Mouse (Mus musculus) heart, embryonic 10.5 days (tissue): ENCODE measurements around the gene Kcnip4. TPM values are rescaled to one million over a fixed set of nuclear protein-coding genes. Genes with fewer than 3 reads are reported as not detected.

Experiments
- DNase-seq: peaks from one replicate; pipeline ENCODE4 v3.0.0-alpha.2; 2017; ENCODE audit warnings: low spot score
- H3K27ac ChIP-seq: fragments of 300-500 bp; sonication (generic); 2 replicates; pipeline ENCODE4 v1.5.1; 2016; ENCODE audit warnings: mild to moderate bottlenecking
- H3K27me3 ChIP-seq: fragments of 300-500 bp; sonication (generic); 2 replicates; pipeline ENCODE4 v1.6.1; 2016; ENCODE audit warnings: mild to moderate bottlenecking; ENCODE audit not compliant: poor library complexity, insufficient read depth, severe bottlenecking
- H3K36me3 ChIP-seq: fragments of 300-500 bp; sonication (generic); 2 replicates; pipeline ENCODE4 v1.6.1; 2016; ENCODE audit warnings: mild to moderate bottlenecking, moderate library complexity
- H3K4me1 ChIP-seq: fragments of 300-500 bp; sonication (generic); 2 replicates; pipeline ENCODE4 v1.6.1; 2016; ENCODE audit warnings: mild to moderate bottlenecking
- H3K4me3 ChIP-seq: fragments of 300-500 bp; sonication (generic); 2 replicates; pipeline ENCODE4 v1.5.1; 2016; ENCODE audit warnings: mild to moderate bottlenecking, moderate library complexity
- H3K9me3 ChIP-seq: fragments of 300-500 bp; sonication (generic); 2 replicates; pipeline ENCODE4 v1.6.1; 2016; ENCODE audit warnings: mild to moderate bottlenecking, moderate library complexity
- WGBS: fragments of 180-500 bp; shearing (Covaris S2); methylation state at CpG from one replicate; pipeline ENCODE4 v1.1.7; 2016; 5-methylcytosine and 5-hydroxymethylcytosine counted together
- polyA plus RNA-seq: library from polyadenylated mRNA; unstranded; fragments of >200 nt; fragmentation: Nextera tagmentation; extraction: Ambion mirVana; gene quantifications from 2 replicates; pipeline ENCODE4 v1.2.1, GENCODE M21; 2016

Gene Kcnip4
- polyA plus RNA-seq, 1 experiment from 2014 or later, result 0.62 TPM

- Histone ChIP-seq H3K4me3 (no peak overlapping the region), H3K27ac (no peak overlapping the region), H3K36me3 (no peaks in the 10 kb centered on the region), H3K9me3 (no peaks in the 10 kb centered on the region), H3K27me3 (no peaks in the 10 kb centered on the region), H3K4me1 (no peaks in the 10 kb centered on the region)
- DNase-seq, result no peak
- 79% methylated on average over 2 of the region's 2 CpGs for WGBS
Observed at GRCm38 (mm10) chr5:49094945-49095344, 429.8 kb downstream of the Kcnip4 start.

- no peaks in the 10 kb centered on the region for H3K27me3 ChIP-seq
- H3K4me3 ChIP-seq, result no peak overlapping the region
- H3K27ac ChIP-seq, result no peak overlapping the region
- no peak for DNase-seq
- 84% methylated on average over 3 of the region's 3 CpGs for WGBS
- no peaks in the 10 kb centered on the region for H3K36me3 ChIP-seq
- no peaks in the 10 kb centered on the region for H3K9me3 ChIP-seq
- no peaks in the 10 kb centered on the region for H3K4me1 ChIP-seq
Observed at GRCm38 (mm10) chr5:49094306-49094705, 430.4 kb downstream of the Kcnip4 start.

- H3K36me3 ChIP-seq, result no peaks in the 10 kb centered on the region
- no peaks in the 10 kb centered on the region for H3K27me3 ChIP-seq
- no peak overlapping the region for H3K27ac ChIP-seq
- 15% methylated on average over 6 of the region's 6 CpGs for WGBS
- no peaks in the 10 kb centered on the region for H3K9me3 ChIP-seq
- no peaks in the 10 kb centered on the region for H3K4me1 ChIP-seq
- DNase-seq, result peak; percentile 84
- no peak overlapping the region for H3K4me3 ChIP-seq
Observed at GRCm38 (mm10) chr5:49090122-49090680, 434.5 kb downstream of the Kcnip4 start.

DNA sequence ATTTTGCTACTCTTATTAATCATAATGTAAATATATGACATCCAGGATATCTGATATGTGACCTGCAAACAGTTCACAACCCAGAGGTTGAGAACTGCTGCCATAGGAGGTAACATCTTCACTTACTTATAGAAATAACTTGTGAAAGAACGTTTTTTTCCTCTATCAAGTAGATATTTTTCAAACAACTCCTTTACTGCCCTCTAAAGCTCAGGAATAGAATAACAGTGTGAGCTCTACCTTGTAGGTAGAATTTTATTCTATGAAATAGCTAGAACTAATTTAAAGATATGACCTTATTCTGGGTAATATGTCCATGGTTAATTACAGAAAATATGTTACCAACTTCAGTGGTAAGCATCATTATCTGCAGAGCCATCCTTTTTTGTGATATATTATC, 459.1 kb downstream of the Kcnip4 start:
- no peaks in the 10 kb centered on the region for H3K36me3 ChIP-seq
- WGBS, result 31% methylated on average over 1 of the region's 1 CpGs
- no peaks in the 10 kb centered on the region for H3K27me3 ChIP-seq
- no peaks in the 10 kb centered on the region for H3K4me1 ChIP-seq
- no peak overlapping the region for H3K27ac ChIP-seq
- H3K9me3 ChIP-seq, result no peaks in the 10 kb centered on the region
- DNase-seq, result no peak
- no peak overlapping the region for H3K4me3 ChIP-seq

GRCm38 (mm10) chr5:49058926-49059325, 465.8 kb downstream of the Kcnip4 start:
- H3K27ac ChIP-seq, result no peak overlapping the region
- H3K27me3 ChIP-seq, result no peaks in the 10 kb centered on the region
- H3K9me3 ChIP-seq, result no peaks in the 10 kb centered on the region
- H3K36me3 ChIP-seq, result no peaks in the 10 kb centered on the region
- no peak overlapping the region for H3K4me3 ChIP-seq
- H3K4me1 ChIP-seq, result no peaks in the 10 kb centered on the region
- DNase-seq, result no peak

DNA sequence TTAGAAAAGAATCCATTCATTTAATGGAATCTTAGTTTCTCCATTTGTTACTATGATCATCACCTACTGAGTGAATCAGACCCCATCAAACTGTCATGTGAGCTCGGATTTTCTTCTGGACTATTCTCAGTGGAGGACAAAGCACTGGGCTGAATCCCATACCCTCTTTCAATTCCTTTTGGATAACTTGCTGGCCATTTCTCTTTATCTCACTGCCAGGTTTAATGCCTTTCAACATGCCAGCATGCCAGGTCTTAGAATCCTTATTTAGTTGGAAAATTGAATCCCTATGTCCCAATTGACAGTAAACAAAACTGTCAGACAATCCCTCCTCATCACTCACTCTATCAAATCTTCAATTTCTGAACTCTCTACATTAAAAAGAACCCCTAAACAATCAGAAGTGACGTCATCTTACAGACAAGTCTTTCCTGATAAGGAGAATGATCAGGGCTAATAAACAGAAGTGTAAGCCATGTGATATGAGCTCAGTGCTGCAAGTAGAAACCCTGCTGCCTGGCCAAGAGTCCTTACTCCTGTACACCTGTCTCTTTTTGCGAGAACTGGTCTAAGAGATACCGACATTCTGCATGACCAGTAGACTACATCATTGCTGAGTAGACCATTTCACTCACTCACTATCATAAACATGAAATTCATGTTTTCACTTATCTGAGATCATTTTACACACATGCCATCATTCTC, 466.9 kb downstream of the Kcnip4 start:
- Histone ChIP-seq H3K36me3 (no peaks in the 10 kb centered on the region), H3K9me3 (no peaks in the 10 kb centered on the region), H3K4me3 (no peak overlapping the region), H3K27me3 (no peaks in the 10 kb centered on the region), H3K4me1 (no peaks in the 10 kb centered on the region), H3K27ac (no peak overlapping the region)
- DNase-seq, result no peak
- 78% methylated on average over 4 of the region's 4 CpGs for WGBS

DNA sequence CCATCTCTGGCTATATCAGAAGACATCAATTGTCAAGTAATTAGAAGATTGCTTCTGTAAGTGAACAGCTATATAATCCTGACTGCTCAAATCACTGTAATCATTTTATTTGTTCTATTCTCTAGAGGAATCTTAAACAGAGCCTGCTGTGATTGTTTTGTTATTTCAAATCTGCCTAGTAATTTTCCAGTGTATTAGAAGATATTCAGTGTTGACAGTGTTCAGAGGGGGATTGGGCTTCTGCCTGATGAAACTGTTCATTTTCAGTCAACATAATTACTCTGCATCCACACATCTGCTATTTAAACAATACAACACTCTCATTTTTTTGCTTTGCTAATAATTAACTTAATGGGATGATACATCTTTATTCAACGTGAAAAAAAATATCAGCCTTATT, 476.7 kb downstream of the Kcnip4 start:
- no peaks in the 10 kb centered on the region for H3K36me3 ChIP-seq
- DNase-seq, result no peak
- no peaks in the 10 kb centered on the region for H3K9me3 ChIP-seq
- H3K27ac ChIP-seq, result no peak overlapping the region
- WGBS, result 78% methylated on average over 1 of the region's 1 CpGs
- H3K4me1 ChIP-seq, result no peaks in the 10 kb centered on the region
- H3K4me3 ChIP-seq, result no peak overlapping the region
- no peaks in the 10 kb centered on the region for H3K27me3 ChIP-seq

GRCm38 (mm10) chr5:49041259-49041845, 483.4 kb downstream of the Kcnip4 start:
- no peaks in the 10 kb centered on the region for H3K4me1 ChIP-seq
- DNase-seq, result no peak
- H3K9me3 ChIP-seq, result no peaks in the 10 kb centered on the region
- no peaks in the 10 kb centered on the region for H3K27me3 ChIP-seq
- 74% methylated on average over 6 of the region's 6 CpGs for WGBS
- no peak overlapping the region for H3K27ac ChIP-seq
- H3K36me3 ChIP-seq, result no peaks in the 10 kb centered on the region
- H3K4me3 ChIP-seq, result no peak overlapping the region

DNA sequence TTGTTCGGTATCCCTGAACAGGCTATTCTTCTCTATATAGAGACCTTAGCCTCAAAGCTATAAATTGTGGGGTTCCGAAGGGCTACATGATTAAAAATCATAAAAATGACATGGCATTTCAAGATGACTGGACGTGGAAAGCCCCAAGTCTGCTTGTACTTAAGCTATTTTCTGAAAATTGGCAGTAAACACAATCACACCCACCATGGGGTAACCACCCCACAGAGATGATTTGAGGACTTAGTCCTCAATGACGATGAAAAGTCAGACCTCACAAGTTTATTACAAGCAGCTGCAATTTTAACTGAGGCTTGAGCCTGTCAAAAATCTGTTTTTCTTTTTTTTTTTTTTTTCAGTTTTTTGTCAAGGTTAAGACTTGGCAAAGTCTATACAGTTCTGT, 527.3 kb downstream of the Kcnip4 start:
- Histone ChIP-seq H3K4me1 (no peaks in the 10 kb centered on the region), H3K27ac (no peak overlapping the region), H3K4me3 (no peak overlapping the region), H3K36me3 (no peaks in the 10 kb centered on the region), H3K9me3 (no peaks in the 10 kb centered on the region), H3K27me3 (no peaks in the 10 kb centered on the region)
- 71% methylated on average over 4 of the region's 4 CpGs for WGBS
- no peak for DNase-seq

GRCm38 (mm10) chr5:48989145-48989659, 535.5 kb downstream of the Kcnip4 start:
- H3K9me3 ChIP-seq, result no peaks in the 10 kb centered on the region
- no peaks in the 10 kb centered on the region for H3K4me1 ChIP-seq
- no peaks in the 10 kb centered on the region for H3K36me3 ChIP-seq
- no peak overlapping the region for H3K4me3 ChIP-seq
- DNase-seq, result no peak
- WGBS, result 84% methylated on average over 1 of the region's 1 CpGs
- H3K27ac ChIP-seq, result no peak overlapping the region
- H3K27me3 ChIP-seq, result no peaks in the 10 kb centered on the region

DNA sequence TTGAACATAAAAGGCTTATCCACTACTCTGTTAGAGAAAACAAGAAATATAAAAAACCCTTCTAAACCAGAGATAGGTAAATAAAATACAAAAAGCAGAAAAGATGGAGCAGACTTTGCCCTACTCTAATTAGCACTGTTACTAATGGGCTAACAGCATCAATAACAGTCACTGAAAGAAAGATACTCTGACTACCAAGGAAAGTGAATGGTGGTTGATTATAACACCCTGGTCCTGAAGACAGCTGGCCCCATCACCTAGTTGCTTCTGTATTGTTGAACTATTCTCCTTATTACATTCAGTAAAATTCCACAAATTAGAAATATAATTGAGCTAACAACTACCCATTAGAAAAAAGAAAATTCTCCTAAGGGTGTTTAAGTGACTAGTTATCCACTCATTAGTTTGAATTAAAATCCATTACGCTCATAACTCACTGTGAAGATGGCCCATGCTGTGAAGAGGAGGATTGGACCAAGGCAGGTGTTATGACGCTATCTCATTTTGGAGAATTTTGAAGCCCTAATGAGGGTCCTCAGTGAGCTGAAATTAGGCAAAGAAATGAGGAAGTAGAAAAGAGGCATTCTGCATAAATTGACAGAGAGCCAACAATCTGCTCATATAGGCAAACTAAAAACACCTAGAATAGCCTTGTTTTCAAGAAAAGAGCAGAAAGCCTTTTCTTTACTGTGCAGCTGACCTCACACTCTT, 582.2 kb downstream of the Kcnip4 start:
- no peak for DNase-seq
- WGBS, result 88% methylated on average over 2 of the region's 2 CpGs
- H3K27me3 ChIP-seq, result no peaks in the 10 kb centered on the region
- no peak overlapping the region for H3K4me3 ChIP-seq
- no peaks in the 10 kb centered on the region for H3K36me3 ChIP-seq
- H3K4me1 ChIP-seq, result no peaks in the 10 kb centered on the region
- H3K9me3 ChIP-seq, result no peaks in the 10 kb centered on the region
- H3K27ac ChIP-seq, result no peak overlapping the region

GRCm38 (mm10) chr5:48931881-48932280, 592.8 kb downstream of the Kcnip4 start:
- DNase-seq, result no peak
- H3K4me1 ChIP-seq, result no peaks in the 10 kb centered on the region
- H3K4me3 ChIP-seq, result no peak overlapping the region
- H3K27ac ChIP-seq, result no peak overlapping the region
- H3K27me3 ChIP-seq, result no peaks in the 10 kb centered on the region
- WGBS, result 72% methylated on average over 2 of the region's 2 CpGs
- H3K9me3 ChIP-seq, result no peaks in the 10 kb centered on the region
- no peaks in the 10 kb centered on the region for H3K36me3 ChIP-seq

- Histone ChIP-seq H3K36me3 (no peaks in the 10 kb centered on the region), H3K4me3 (peak overlapping the region; percentile 50; the same call in 1 of the 2 replicates), H3K4me1 (peaks cover 4% of the 10 kb centered on the region; the same call in 1 of the 2 replicates), H3K27ac (no peak overlapping the region), H3K9me3 (no peaks in the 10 kb centered on the region), H3K27me3 (no peaks in the 10 kb centered on the region)
- DNase-seq, result no peak
- WGBS, result 73% methylated on average over 8 of the region's 8 CpGs
Observed at GRCm38 (mm10) chr5:48890216-48890615, 634.5 kb downstream of the Kcnip4 start.
